Mouse (Mus musculus) heart, postnatal 4 days (tissue): ENCODE data around the gene Ttc9. TPM values are rescaled to one million over a fixed set of nuclear protein-coding genes. Genes with fewer than 3 reads are reported as not detected.
A peak's percentile ranks its signal among the peaks of the same experiment; 100 is the strongest.

ENCODE experiments used
- DNase-seq: peaks from one replicate; pipeline ENCODE4 v3.0.0; 2021
- total RNA-seq, 2 experiments: library from RNA; stranded (reverse); gene quantifications; 2 replicates each; pipeline ENCODE4 v1.2.3; 2021

Gene Ttc9
- total RNA-seq: 1 to 10 TPM; 9.1 to 9.8 TPM

DNA sequence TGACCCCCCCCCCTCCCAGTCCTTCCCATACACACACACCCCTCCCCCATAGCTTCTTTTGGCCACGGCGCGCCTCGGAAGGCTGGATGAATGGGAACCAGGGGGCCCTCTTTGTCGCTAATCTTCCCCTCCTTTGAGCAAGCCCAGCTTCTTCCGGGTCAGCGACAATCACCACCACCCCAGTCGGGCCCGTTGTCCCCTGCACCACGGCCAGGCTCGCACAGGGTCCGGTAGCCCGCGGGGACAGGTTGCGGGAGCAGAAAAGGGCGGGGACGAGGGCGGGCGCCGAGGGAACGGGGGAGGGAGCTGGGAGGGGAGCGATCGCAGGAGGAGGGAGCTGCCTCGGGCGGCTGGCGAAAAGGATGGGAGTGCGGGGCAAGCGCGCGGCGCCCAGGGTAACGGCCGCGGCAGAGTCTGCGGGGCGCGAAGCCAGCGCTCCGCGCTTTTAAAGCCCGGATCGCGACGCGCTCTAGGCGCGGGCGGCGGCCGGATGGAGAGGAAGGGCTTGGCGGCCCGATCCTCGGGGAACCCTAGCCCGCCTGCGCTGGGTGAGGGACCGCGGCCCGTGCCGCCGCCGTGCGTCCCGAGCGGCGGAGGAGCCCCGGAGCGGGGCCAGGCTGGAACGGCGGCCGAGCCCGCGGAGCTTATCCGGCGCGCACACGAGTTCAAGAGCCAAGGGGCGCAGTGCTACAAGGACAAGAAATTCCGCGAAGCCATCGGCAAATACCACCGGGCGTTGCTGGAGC, at the start of gene Ttc9:
TSS of gene Ttc9 (plus strand) at position 335 of the 746 bp plus-strand sequence.
- DNase-seq: peak; percentile 40

DNA sequence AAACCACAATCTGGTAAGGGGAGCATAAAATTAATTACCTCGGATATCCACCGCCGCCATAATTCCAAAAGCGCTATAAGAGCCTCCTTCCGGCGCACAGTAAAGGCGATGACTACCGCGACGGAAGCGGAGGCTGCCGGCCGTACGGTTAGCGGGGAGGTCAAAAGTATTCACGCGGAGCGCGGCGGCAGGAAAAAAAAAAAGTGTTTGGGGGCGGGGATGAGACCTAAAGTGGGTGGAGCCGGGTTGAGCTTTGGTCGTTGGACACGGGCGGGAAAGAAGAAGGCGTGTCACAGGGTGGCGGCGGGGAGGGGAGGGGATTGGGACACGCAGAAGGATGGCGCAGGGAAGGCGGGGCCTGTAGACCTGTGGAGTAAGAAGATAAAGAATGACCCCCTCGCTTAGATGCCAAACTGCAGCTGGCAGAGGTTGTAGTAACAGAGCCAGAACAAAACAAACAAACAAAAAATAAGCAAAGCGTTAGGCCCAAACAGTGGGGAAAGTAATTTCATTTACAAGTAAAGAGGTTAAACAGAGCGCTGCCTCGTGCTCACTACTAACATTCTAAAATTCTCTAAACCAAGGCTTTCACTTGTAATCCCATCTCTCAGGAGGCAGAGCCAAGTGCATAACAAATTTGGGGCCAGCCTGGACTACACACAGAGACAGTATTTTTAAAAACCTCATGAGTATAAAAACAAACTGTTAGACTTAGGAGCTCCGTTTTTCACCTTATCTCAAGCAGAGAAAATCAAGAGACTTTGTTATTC, 36.0 kb upstream of the Ttc9 start, which contains the start of gene Med6:
TSS of gene Med6 (minus strand) at position 107 of the 770 bp plus-strand sequence.
- peak; percentile 95 for DNase-seq

DNA sequence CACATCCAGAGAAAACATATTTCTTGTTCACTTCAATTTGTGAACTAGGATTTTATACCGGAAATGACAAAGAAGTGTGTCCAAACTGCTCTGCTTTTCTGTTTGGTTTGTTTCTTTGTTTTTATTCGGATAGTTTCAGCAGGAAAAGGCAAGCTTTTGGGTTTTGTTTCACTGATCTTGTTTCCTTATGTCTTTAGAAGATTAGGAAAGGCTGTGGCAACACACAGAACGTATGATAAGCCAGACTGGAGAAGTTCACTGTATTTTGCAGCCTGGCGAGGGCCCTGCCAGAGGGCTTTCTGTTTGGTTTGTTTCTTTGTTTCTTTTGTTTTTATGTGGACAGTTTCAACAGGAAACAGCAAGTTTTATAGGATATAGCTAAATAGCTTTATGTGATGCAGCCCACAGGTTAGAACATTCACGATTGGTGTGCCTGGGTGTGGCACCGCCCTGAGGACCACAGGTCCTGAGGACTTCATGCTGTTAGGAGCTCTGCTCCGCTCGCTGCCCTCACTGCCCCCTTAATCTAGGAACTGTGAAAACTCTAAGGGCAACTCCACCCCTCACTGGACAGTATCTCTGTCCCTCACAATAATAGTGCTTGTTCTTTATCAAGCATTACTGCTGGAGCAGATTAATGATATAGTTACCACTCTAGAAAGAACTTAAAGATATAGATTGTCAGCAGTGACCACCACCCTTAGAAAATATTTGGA, 34.3 kb upstream of the Ttc9 start:
- DNase-seq: no peak

DNA sequence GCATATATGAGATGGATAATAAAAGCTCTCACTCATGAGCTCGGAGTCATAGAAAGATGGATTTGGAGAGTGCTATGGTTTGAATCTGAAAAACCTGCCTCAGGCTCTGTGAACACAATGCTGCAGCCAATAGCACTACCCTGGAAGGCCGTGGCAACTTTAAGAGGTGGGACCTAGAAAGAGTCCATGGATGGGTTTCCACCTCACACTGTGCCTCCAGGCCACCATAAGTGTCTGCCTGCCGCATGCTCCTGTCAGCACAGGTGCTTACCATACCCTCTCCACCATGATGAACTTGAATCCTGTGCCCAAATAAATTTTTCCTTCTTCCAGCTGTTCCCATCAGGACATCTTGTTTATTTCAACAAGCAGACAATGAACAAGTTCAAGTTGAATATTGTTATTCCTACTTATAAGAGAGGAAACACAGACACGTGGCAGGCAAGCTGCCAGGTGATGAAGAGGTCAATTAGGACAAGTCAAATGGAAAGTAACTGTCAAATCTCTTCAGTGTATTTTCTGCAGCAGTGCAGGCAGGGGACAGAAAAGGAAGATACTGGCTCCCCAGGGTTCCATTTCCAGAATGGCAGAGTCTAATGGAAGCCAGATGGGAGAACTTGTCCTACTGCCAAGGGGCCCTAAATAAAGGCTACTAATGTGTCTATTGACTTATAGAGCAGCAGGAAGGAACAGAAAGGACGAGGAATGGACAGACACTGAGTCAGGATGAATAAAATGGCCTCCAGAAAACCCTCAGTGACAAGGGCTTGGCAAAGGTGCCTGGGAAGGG, 25.9 kb upstream of the Ttc9 start:
- DNase-seq: no peak

DNA sequence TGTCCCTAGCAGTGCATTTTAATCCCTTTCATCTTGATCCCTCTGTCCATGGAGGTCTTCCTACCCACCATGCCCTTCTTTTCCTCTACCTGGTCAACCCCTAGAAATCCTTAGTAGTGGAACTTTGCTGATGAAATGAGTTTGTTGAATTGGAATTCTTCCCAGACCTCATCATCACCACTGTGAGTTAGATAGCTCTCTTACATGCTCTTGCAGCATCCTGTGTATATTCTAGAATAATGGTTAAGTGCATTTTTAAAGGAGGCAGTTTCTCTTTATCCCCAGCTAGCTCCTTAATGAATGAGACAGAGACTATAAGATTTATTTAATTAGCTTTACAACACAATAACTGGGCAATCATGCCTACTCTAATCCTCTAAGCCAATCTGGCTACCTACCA, 21.6 kb upstream of the Ttc9 start:
- no peak for DNase-seq

DNA sequence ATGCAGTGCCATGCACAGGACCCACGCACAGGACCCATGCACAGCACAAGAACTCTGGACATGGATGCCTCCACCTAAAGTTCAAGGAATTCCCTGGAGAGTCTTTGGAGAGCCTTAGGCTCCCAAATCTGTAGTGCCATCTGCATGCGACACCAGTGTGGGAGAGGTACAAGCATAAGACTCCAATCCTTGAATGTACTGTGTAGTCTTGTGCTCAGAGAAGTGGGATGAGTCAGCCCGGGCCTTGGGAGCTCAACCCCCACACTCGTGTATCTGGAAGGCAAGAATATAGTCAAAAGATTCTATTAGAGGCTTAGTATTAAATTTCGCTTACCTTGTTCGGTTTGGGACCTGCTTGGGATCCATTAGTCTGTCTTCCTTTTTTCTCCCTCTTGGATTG, 15.2 kb upstream of the Ttc9 start:
- no peak for DNase-seq

DNA sequence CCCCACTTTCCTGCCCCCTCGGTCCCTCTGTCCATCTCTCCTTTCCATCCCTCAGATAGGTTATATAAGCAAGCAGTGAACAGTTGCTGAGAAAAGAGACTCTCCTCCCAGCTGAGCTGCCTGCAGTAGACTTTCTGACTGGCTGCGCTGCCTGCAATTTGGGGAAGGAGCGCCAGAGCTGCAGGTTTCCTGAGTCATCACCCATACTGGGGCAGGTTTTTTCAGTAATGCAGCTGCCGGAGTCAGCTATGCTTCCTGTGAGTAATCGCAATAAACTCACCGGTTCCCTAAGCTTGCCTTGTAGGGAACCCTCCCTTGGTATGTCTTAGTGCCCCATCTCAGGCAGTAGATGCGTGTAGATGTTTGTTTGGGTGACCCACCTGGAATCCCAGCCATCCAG, 14.1 kb upstream of the Ttc9 start:
- no peak for DNase-seq

DNA sequence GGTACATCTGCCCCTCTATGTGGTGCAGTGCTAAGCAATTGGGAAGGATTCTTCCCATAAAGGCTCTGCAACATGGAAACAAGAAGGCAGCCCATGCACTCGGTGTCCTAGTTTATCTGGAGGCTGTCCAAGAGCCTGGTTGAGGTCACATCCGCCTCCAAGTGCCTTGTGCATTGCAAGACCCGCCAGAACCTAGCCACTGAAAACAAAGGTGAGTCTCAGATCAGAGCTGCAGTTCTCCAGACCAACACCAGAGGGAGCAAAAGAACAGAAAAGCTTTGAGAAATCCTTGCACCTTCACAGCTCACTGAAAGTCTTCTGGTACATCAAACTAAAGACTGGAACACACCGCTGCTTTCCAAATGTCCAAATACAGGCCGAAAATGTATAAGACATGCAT, 11.7 kb upstream of the Ttc9 start:
- peak; percentile 81 for DNase-seq

DNA sequence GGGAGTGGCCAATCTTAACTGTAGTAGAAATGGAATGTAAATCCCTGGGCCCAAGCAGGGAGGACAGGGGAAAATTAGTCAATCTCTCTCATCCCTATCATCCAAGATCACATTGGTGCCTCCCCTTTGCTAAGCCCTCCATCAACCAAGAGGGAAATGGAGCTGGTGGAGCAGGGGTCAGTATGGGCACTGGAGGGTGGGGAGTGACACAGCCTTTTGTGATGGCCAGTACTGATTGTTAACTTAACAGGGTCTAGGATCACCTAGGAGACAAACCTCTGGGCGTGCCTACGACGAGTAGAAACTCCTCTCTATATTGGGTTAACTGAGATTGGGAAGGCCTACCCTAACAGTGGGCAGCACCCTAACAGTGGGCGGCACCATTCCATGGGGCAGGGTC, 7.7 kb upstream of the Ttc9 start:
- DNase-seq: no peak

DNA sequence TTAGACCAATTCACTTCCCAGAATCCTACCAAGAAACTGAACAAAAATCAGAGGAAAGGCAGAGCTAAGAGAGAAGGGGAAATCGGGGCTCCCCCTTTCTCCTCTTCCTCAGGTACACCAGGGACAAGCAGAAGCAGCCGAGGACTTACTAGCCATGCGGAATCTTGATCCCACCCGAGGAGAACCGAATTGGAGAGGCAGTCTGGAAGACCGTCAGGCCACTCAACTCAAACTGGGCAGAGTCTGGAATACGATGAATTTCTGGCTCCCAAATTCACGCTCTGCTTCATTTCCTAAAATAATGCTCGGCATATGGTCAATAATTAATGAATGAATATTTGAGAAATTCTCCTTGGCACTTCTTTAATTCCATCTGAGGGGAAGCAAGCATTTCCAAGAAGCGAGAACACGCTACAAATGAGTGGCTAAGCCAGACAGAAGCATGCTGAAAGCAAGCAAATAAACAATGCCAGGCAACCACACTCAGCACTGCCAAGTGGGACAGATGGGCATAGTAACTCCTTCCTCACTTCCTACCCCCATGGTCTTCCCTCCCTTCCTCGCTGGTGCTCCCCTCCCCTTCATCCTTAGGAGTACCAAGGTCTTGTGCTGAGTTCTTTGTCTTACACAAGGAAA, 4.7 kb upstream of the Ttc9 start:
- DNase-seq: no peak

DNA sequence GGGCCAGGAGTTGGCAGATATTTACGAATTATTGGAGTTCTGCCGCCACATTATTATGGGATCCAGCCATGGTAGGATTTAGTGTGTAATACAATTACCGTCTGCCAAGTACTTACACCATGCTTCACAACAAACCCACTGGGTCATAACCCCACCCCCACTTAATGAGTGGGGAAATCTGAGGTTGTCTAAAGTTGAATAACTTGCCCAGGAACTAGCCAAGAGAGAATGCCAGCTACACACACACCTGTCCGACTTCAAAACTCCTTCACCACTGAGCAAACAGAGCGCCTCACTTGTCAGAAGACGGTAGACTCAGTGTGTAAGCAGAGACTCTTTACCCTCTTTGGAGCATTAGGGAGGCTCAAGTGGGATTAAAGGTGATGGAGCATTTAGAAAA, 3.6 kb upstream of the Ttc9 start:
- no peak for DNase-seq

DNA sequence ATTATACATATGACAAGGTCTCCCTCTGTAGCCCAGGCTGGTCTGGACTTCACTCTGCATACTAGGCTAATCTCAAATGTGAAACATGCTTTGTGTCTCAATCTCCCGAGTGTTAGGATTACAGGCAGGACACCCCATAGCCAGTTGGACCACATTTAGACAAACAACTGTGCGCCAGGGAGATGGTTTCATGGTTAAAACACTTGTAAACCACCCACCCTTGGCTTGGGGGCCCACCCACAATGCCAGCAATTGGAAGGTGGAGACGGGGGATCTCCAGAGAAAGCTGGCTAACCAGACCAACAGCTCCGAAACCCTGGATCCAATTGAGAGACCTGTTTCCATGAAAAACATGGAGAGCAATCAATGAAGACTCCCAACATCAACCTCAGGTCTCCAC, 3.0 kb upstream of the Ttc9 start:
- DNase-seq: no peak

DNA sequence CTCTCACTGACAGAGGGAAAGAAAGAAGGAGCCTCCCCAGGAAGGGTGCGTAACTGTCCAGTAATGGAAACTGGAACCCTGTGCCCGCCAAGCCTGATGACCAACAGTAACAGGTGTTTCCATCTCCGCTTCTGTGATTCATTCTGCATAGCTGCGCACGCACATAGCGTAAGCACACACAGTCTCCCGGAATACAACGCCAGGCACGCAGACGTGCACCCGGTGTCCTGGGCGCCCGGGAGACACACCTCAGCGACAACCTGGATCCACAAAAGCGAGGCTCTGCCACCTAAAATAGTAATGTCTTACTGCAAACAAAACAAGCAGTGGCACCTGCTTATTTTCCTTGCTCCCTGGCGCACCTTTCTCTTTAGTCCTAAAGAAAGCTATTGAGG, 532 bp upstream of the Ttc9 start:
- DNase-seq: peak; percentile 22

DNA sequence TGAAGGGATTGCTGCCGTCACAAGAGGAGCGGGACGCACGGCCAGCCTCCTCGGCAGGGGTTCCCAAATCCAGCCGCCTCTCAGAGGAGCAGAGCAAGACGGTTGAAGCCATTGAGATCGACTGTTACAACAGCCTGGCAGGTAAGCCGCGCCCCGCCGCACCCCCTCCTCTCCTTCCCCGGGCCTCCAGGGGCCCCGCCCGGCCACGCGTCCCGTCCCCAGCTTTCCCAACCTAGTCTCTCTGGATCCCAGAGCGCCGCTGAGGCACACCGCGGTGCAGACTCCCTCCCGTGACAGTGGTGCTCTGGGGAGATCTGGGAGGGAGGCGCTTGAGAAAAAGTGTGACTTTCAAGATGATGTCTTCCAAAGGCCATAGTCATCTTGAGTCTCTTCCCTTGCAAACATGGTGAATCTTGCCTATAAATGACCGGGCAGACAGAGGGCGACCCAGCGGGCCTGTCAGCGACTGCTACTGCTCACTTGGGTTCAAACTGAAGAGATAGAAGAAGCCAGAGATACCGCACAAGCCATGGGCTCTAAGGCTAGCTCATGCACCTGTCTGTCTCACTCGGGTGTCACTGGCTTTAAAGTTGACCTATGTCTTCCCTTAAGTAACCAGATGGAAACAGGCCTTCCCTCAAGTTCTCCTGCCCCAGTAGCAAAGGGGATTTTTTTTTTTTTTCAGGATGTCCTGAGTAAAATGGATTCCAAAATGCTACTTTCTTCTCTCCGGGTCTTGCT, 782 bp downstream of the Ttc9 start:
- DNase-seq: no peak

DNA sequence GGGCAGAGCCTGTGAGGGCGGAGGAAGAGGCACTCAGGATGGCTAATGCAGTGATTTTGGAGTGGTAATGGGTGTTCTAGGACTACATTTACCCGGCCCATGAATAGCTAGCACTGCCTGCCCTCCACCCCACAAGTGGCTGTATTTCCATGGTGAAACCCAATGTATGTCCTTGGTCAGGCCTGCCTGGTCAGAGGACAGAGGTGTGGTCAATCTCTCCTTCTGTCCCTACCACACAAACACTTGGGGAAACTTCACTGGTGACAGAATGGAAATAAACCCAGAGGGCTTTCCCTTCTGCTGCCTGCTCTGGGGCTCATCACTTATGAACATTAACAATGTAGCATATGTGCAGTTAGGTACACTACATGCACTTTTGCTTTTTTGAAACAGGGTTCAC, 2.2 kb downstream of the Ttc9 start:
- no peak for DNase-seq

DNA sequence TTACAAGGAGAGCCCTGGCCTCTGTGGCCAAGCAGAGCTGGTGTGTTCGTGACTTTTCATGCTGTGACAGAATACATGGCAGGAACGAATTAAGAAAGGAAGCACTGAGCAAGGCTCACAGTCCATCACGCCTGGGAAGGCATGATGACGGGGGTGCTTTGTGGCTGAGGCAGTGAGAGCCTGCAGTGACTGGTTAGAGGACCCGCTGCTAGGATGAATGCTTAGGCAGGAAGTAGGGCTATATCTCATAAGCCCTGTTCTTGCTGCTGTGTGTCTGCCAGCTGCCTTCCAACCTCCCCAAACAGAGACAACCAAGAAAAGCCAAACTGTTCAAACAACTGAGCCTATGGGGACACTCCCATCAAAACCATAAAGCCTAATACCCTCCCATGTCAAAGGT, 9.6 kb downstream of the Ttc9 start:
- DNase-seq: no peak

DNA sequence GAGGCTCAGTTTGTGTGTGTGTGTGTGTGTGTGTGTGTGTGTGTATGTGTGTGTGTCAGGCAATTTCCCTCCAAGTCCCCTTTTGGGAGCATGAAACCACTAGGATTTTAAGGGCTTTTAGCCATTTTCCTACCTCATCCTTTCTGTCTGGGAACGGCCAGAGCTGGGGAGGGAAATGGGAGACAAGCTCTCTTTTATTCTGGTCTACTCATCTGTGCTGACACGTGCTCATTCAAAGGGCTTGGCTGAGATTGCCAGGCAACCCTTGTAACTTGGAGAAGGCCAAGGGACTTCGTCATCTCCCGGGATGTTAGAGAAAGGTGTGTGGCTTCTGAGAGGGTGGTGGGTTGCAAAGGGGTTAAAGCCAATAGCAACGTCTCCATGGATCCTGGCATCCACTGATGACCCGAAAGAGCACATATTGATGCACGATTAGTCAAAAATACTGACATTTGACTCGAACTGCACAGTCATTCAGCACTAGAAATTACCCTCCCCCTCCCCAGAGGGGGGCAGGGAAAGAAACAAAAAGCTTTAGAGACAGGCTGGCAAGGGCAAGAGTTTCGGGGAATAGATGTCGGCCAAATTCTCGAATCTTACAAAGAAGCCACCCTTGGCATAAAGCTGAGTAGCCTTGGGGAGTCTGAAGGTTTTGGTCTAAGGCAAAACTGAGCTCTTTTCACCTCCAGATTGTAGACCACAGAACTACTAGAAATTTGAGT, 11.5 kb downstream of the Ttc9 start:
- no peak for DNase-seq

DNA sequence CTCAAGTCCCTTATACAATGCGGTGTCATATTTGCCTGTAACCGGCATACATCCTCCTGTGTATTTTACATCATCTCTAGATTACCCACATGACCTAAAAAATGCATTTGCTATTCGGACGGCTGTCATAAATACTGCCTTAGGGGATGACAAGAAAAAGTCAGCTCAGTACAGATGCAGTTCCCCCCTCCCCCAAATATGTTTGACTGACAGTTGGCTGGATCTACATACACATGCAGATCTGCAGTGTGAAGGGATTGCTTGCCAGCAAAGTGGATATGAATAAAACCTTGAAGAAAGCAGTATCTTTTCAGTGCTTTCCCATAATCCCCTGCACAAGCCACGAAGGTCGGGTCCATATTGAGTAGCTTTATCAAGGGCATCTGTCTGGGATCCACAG, 15.8 kb downstream of the Ttc9 start:
- no peak for DNase-seq

DNA sequence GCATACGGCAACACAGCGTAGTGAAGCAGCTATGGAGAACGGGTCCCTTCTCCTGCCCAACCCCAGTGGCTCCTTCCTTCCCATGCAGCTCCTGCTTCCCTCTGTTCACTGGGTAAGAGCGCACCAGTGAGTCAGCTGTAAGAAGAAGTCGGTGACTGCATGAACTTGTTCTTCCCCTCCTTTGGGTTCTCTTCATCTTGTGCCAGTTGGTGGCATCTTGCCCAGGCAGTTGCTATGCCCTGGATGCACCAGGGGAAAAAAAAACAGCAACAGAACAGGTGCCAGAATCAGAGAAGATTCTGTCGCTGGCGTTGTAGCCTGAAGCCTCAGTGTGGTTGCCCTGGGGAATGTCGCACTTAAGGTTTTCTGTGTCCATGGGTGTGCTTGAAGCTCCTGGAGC, 22.3 kb downstream of the Ttc9 start:
- peak; percentile 57 for DNase-seq

DNA sequence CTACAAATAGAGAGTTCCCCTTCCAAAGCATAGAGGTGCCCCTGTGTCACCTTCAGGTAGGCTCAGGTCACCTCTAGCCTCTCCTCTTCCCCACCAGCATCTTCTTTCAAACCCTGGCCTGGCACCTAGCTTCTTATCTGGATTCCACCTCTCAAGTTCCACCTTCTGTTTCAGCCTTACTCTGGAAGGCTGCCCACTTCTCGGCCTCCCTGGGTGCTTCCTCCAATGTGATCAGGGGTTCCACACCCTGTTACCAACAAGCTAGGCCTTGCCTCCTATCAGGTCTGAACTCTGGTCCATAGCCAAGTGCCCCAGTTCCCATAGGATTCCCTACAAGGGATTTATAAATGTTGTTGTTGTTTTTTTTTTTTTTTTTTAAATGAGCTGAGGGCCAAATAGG, 26.3 kb downstream of the Ttc9 start:
- peak; percentile 8 for DNase-seq

DNA sequence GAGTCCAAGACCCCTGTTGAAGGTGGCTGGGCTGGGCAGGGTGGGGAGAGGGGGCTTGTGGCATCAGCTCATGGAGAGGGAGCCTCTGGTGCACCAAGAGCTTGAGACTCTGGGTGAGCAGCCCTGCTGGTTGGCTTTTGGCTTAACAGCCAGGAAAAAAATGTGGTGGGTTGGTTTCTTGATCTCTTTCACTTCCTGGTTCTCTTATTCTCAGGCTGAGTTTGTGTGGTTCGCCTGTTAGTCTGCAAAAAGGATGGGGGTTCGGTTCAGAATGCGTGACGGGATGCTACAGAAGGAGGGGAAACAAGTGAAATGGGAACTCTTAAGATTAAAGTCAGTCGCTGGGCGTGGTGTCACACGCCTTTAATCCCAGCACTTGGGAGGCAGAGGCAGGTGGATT, 27.0 kb downstream of the Ttc9 start:
- DNase-seq: no peak
